9 mouse cellular contexts compared by ENCODE assay signal in the genomic region with DNA sequence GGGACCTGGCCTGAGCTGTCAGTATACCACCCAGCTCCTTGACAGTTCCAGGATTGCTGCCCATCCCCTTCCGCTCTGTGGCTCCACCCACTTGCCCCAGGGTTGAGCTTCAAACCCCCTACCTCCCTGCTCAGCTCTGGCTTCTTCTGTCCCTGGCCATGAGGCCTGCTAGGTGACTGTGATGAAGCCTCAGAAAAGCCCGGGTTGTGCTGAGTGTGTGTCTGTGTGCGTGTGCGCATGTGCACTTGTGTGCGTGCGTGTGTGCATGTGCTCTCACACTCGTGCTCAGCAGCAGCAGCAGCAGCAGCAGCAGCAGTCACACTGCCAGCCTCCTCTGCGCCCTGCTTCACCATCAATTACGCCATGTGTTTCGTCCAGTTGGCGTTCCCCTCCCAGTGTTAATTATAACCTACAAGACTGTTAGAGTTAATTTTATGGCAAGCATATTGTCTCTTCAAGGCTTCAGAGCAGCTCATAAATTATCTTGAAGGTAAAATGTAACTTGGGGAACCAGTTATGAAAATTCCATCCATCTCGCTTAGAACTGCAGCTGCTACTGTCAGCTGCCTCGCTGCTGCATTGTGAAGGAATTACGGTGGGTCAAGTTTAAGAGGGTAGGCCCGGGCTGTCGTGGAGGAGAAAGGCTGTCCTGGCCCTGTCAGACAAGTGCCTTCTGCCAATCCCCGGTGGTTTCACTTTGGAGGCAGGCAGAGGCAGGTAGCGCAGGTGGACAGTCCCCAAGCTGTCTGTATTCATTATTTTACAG.
DNase-seq lines count a peak whose midpoint lies in the region; ATAC-seq lines count a peak whose summit lies in the region.
"Had no signal": no experiment of that assay in that cellular context is flagged by ENCODE, and none has a peak within 500 bp of the region (broad histone marks: within the 10 kb centered on the region; RNA-seq: fewer than 3 reads in every experiment).

No protein-coding gene starts in this region.

- H3K27ac ChIP-seq in forebrain, embryonic 14.5 days (ENCODE audit: low read depth, low read length) = no peak overlapping the region
- H3K27ac ChIP-seq in forebrain, embryonic 10.5 days = no peak overlapping the region
- no peak overlapping the region for H3K27ac ChIP-seq in limb, embryonic 12.5 days
- H3K27ac ChIP-seq in stomach, embryonic 15.5 days = peak overlapping the region; percentile 32; the same call in 1 of the 2 replicates

- H3K27me3 ChIP-seq in forebrain, embryonic 14.5 days (replicated peaks; ENCODE audit: control insufficient read depth, insufficient read depth, low read length) = 0 out of 2 replicates have a peak, but pooled peaks cover 7% of the 10 kb centered on the region
- peaks cover 96% of the 10 kb centered on the region for H3K27me3 ChIP-seq in forebrain, embryonic 10.5 days (ENCODE audit: poor library complexity, severe bottlenecking)
- H3K27me3 ChIP-seq in megakaryocyte, embryonic 14.5 days (replicated peaks) = no peaks in the 10 kb centered on the region
- peaks cover 94% of the 10 kb centered on the region for H3K27me3 ChIP-seq in limb, embryonic 12.5 days
- H3K27me3 ChIP-seq in stomach, embryonic 15.5 days (replicated peaks) = no peaks in the 10 kb centered on the region

- H3K4me1 ChIP-seq in forebrain, embryonic 14.5 days (ENCODE audit: control insufficient read depth, insufficient read depth, low read length) = peaks cover 11% of the 10 kb centered on the region; the same call in 1 of the 2 replicates
- H3K4me1 ChIP-seq in forebrain, embryonic 10.5 days = peaks cover 35% of the 10 kb centered on the region
- H3K4me1 ChIP-seq in megakaryocyte, embryonic 14.5 days = no peaks in the 10 kb centered on the region; the same call in none of the 2 replicates
- H3K4me1 ChIP-seq in limb, embryonic 12.5 days (replicated peaks) = peaks cover 29% of the 10 kb centered on the region
- no peaks in the 10 kb centered on the region for H3K4me1 ChIP-seq in stomach, embryonic 15.5 days

- peak; percentile 29; the same call in 1 of the 2 replicates for ATAC-seq in forebrain, embryonic 14.5 days
- ATAC-seq in megakaryocyte, adult 5-6 weeks (ENCODE audit: poor library complexity, severe bottlenecking) = no peak
- ATAC-seq in limb, embryonic 12.5 days (ENCODE audit: insufficient number of reproducible peaks, insufficient read depth, low FRiP score, low TSS enrichment, low read depth) = peak; percentile 39; the same call in 1 of the 2 replicates
- ATAC-seq in stomach, embryonic 15.5 days (ENCODE audit: insufficient read depth, low FRiP score, low read depth) = no peak

- no peak for DNase-seq in forebrain, embryonic 14.5 days (ENCODE audit: low spot score)
- no peak for DNase-seq in forebrain, embryonic 10.5 days (ENCODE audit: extremely low spot score, low spot score)
- DNase-seq in retina, embryonic 14.5 days (ENCODE audit: low spot score) = no peak
- DNase-seq in B cell, adult 2 months = no peak

- 79% methylated on average over 18 of the region's 18 CpGs for WGBS in forebrain, embryonic 14.5 days
- WGBS in forebrain, embryonic 10.5 days = 82% methylated on average over 18 of the region's 18 CpGs
- WGBS in limb, embryonic 12.5 days = 25% methylated on average over 18 of the region's 18 CpGs
- WGBS in stomach, embryonic 15.5 days = 74% methylated on average over 18 of the region's 18 CpGs

- no peak overlapping the region for H3K4me2 ChIP-seq in forebrain, embryonic 14.5 days (ENCODE audit: low read length)
- 0 out of 2 replicates have a peak overlapping the region, but pooled peaks have one; percentile 10 for H3K4me2 ChIP-seq in limb, embryonic 12.5 days
- no peak overlapping the region for H3K4me2 ChIP-seq in stomach, embryonic 15.5 days

- H3K9ac ChIP-seq in forebrain, embryonic 14.5 days (ENCODE audit: low read length) = no peak overlapping the region
- H3K9ac ChIP-seq in limb, embryonic 12.5 days (replicated peaks) = no peak overlapping the region
- H3K9ac ChIP-seq in stomach, embryonic 15.5 days = no peak overlapping the region

- H3K4me3 ChIP-seq in forebrain, embryonic 14.5 days (ENCODE audit: low read depth, low read length) = no peak overlapping the region
- H3K4me3 ChIP-seq in forebrain, embryonic 10.5 days = no peak overlapping the region
- H3K4me3 ChIP-seq in megakaryocyte, embryonic 14.5 days (replicated peaks) = peak overlapping the region; percentile 36
- H3K4me3 ChIP-seq in limb, embryonic 12.5 days (replicated peaks) = no peak overlapping the region
- H3K4me3 ChIP-seq in stomach, embryonic 15.5 days (replicated peaks) = no peak overlapping the region
- H3K4me3 ChIP-seq: erythroblast, embryonic 14.5 days had no signal

- H3K36me3 ChIP-seq in forebrain, embryonic 14.5 days (ENCODE audit: control insufficient read depth, insufficient read depth, low read length) = no peaks in the 10 kb centered on the region
- H3K36me3 ChIP-seq in forebrain, embryonic 10.5 days (replicated peaks) = peaks cover 5% of the 10 kb centered on the region; the same call in 1 of the 2 replicates
- H3K36me3 ChIP-seq in megakaryocyte, embryonic 14.5 days (replicated peaks; ENCODE audit: low read length) = peaks cover 27% of the 10 kb centered on the region
- H3K36me3 ChIP-seq in limb, embryonic 12.5 days = no peaks in the 10 kb centered on the region
- H3K36me3 ChIP-seq in stomach, embryonic 15.5 days = no peaks in the 10 kb centered on the region

- no peaks in the 10 kb centered on the region for H3K9me3 ChIP-seq in forebrain, embryonic 14.5 days (replicated peaks; ENCODE audit: control insufficient read depth, low read length)
- H3K9me3 ChIP-seq in forebrain, embryonic 10.5 days = 0 out of 2 replicates have a peak, but pooled peaks cover 6% of the 10 kb centered on the region
- 0 out of 2 replicates have a peak, but pooled peaks cover 3% of the 10 kb centered on the region for H3K9me3 ChIP-seq in megakaryocyte, embryonic 14.5 days
- no peaks in the 10 kb centered on the region for H3K9me3 ChIP-seq in limb, embryonic 12.5 days
- H3K9me3 ChIP-seq in stomach, embryonic 15.5 days = no peaks in the 10 kb centered on the region

Comparison
In these comparisons a context has a peak if more than half of its experiments do, and no peak if none do; other contexts are left out.
1. ATAC-seq: peak in forebrain, embryonic 14.5 days (single experiment) and limb, embryonic 12.5 days (single experiment); none in megakaryocyte, adult 5-6 weeks (single experiment) and stomach, embryonic 15.5 days (single experiment).